Mouse (Mus musculus) small intestine, adult 2 months (tissue): ENCODE data around the gene Sypl2.

Experiments
- CTCF ChIP-seq: fragments of 200-500 bp; IDR thresholded peaks from 2 replicates; pipeline ENCODE4 v1.5.1; 2012; ENCODE audit warnings: low read depth, mild to moderate bottlenecking, control low read depth, inconsistent platforms, low read length, moderate library complexity, mixed read lengths; ENCODE audit not compliant: insufficient replicate concordance, insufficient read length; ENCODE audit errors: extremely low read depth
- POLR2A ChIP-seq: fragments of 200-500 bp; IDR thresholded peaks from 2 replicates; pipeline ENCODE4 v1.6.1; 2012; ENCODE audit warnings: low read depth, mild to moderate bottlenecking, control low read depth, inconsistent platforms, low read length, moderate library complexity

- TF ChIP-seq CTCF (no peak), POLR2A (no peak)
Measured at GRCm38 (mm10) chr3:108167499-108167898, 58.9 kb downstream of the Sypl2 start.
